Mouse (Mus musculus) lung, embryonic 15.5 days (tissue): ENCODE results near the gene Cdh23. TPM values are rescaled to one million over a fixed set of nuclear protein-coding genes. Genes with fewer than 3 reads are reported as not detected.

Experiments used
- ATAC-seq: fragments of 200-750 bp; cut with Nextera tagmentation; 2 replicates; pipeline ENCODE4 v1.8.0; 2017; ENCODE audit warnings: moderate number of reproducible peaks, borderline replicate concordance; ENCODE audit not compliant: low FRiP score, low TSS enrichment; ENCODE audit errors: extremely low read depth
- H3K27ac ChIP-seq: fragments of 300-500 bp; sonication (generic); 2 replicates; pipeline ENCODE4 v1.5.1; 2015; ENCODE audit warnings: moderate library complexity, mild to moderate bottlenecking, inconsistent platforms
- H3K27me3 ChIP-seq: fragments of 300-500 bp; sonication (generic); 2 replicates; pipeline ENCODE4 v1.6.1; 2015; ENCODE audit warnings: inconsistent platforms
- H3K36me3 ChIP-seq: fragments of 300-500 bp; sonication (generic); 2 replicates; pipeline ENCODE4 v1.6.1; 2015; ENCODE audit warnings: inconsistent platforms
- H3K4me1 ChIP-seq: fragments of 300-500 bp; sonication (generic); 2 replicates; pipeline ENCODE4 v1.6.1; 2015; ENCODE audit warnings: inconsistent platforms
- H3K4me2 ChIP-seq: fragments of 300-500 bp; sonication (generic); 2 replicates; pipeline ENCODE4 v1.6.1; 2015; ENCODE audit warnings: inconsistent platforms, mild to moderate bottlenecking, moderate library complexity
- H3K4me3 ChIP-seq: fragments of 300-500 bp; sonication (generic); 2 replicates; pipeline ENCODE4 v1.5.1; 2015; ENCODE audit warnings: mild to moderate bottlenecking, inconsistent platforms
- H3K9ac ChIP-seq: fragments of 300-500 bp; sonication (generic); 2 replicates; pipeline ENCODE4 v1.6.1; 2015; ENCODE audit warnings: inconsistent platforms
- H3K9me3 ChIP-seq: fragments of 300-500 bp; sonication (generic); 2 replicates; pipeline ENCODE4 v1.6.1; 2016; ENCODE audit warnings: inconsistent platforms
- WGBS: fragments of 180-500 bp; shearing (Covaris S2); methylation state at CpG from one replicate; pipeline ENCODE4 v1.1.7; 2015; 5-methylcytosine and 5-hydroxymethylcytosine counted together
- polyA plus RNA-seq: library from polyadenylated mRNA; unstranded; fragments of >200 nt; fragmentation: Nextera tagmentation; extraction: Ambion mirVana; gene quantifications from 2 replicates; pipeline ENCODE4 v1.2.1, GENCODE M21; 2015

The Cdh23 gene
- polyA plus RNA-seq, 1 experiment from 2014 or later, result 0.69 TPM

GRCm38 (mm10) chr10:60705134-60705533 is 8.8 kb upstream of the Cdh23 start:
- no peak for ATAC-seq

GRCm38 (mm10) chr10:60697775-60698174 is 1.5 kb upstream of the Cdh23 start:
- no peak overlapping the region for H3K27ac ChIP-seq
- 75% methylated on average over 6 of the region's 6 CpGs for WGBS
- ATAC-seq, result no peak
- H3K9ac ChIP-seq, result no peak overlapping the region
- H3K4me3 ChIP-seq, result no peak overlapping the region
- no peaks in the 10 kb centered on the region for H3K9me3 ChIP-seq
- no peak overlapping the region for H3K4me2 ChIP-seq
- no peaks in the 10 kb centered on the region for H3K36me3 ChIP-seq
- 0 out of 2 replicates have a peak, but pooled peaks cover 7% of the 10 kb centered on the region for H3K27me3 ChIP-seq
- H3K4me1 ChIP-seq, result no peaks in the 10 kb centered on the region

More at GRCm38 (mm10) chr10:60705134-60705533, 8.8 kb upstream of the Cdh23 start:
- Histone ChIP-seq H3K4me3 (no peak overlapping the region), H3K36me3 (no peaks in the 10 kb centered on the region), H3K4me1 (no peaks in the 10 kb centered on the region), H3K27ac (no peak overlapping the region), H3K27me3 (no peaks in the 10 kb centered on the region), H3K4me2 (no peak overlapping the region), H3K9me3 (no peaks in the 10 kb centered on the region), H3K9ac (no peak overlapping the region)
- 53% methylated on average over 2 of the region's 2 CpGs for WGBS

GRCm38 (mm10) chr10:60696975-60697374 is 685 bp upstream of the Cdh23 start:
- 15% methylated on average over 5 of the region's 5 CpGs for WGBS
- Histone ChIP-seq H3K27ac (no peak overlapping the region), H3K4me1 (no peaks in the 10 kb centered on the region), H3K4me2 (no peak overlapping the region), H3K36me3 (no peaks in the 10 kb centered on the region), H3K9me3 (no peaks in the 10 kb centered on the region), H3K9ac (no peak overlapping the region), H3K27me3 (0 out of 2 replicates have a peak, but pooled peaks cover 7% of the 10 kb centered on the region), H3K4me3 (no peak overlapping the region)
- ATAC-seq, result no peak

GRCm38 (mm10) chr10:60691671-60692390 is 4.5 kb downstream of the Cdh23 start:
- H3K4me2 ChIP-seq, result no peak overlapping the region
- no peaks in the 10 kb centered on the region for H3K9me3 ChIP-seq
- 65% methylated on average over 19 of the region's 20 CpGs for WGBS
- H3K36me3 ChIP-seq, result no peaks in the 10 kb centered on the region
- no peak overlapping the region for H3K9ac ChIP-seq
- no peak overlapping the region for H3K27ac ChIP-seq
- peaks cover 2% of the 10 kb centered on the region for H3K4me1 ChIP-seq
- peaks cover 32% of the 10 kb centered on the region for H3K27me3 ChIP-seq
- H3K4me3 ChIP-seq, result no peak overlapping the region
- ATAC-seq, result no peak

- no peak overlapping the region for H3K4me2 ChIP-seq
- H3K4me3 ChIP-seq, result no peak overlapping the region
- no peak overlapping the region for H3K9ac ChIP-seq
- no peak overlapping the region for H3K27ac ChIP-seq
- ATAC-seq, result no peak
- peaks cover 11% of the 10 kb centered on the region for H3K4me1 ChIP-seq
- 36% methylated on average over 6 of the region's 6 CpGs for WGBS
- H3K9me3 ChIP-seq, result no peaks in the 10 kb centered on the region
- H3K27me3 ChIP-seq, result peaks cover 41% of the 10 kb centered on the region
- no peaks in the 10 kb centered on the region for H3K36me3 ChIP-seq
These were observed 5.3 kb downstream of the Cdh23 start for GRCm38 (mm10) chr10:60690960-60691359.

- Histone ChIP-seq H3K4me2 (no peak overlapping the region), H3K9ac (no peak overlapping the region), H3K4me1 (peaks cover 13% of the 10 kb centered on the region), H3K36me3 (no peaks in the 10 kb centered on the region), H3K4me3 (no peak overlapping the region), H3K27me3 (peaks cover 57% of the 10 kb centered on the region), H3K27ac (no peak overlapping the region), H3K9me3 (no peaks in the 10 kb centered on the region)
- no peak for ATAC-seq
- 66% methylated on average over 4 of the region's 4 CpGs for WGBS
These were observed 6.9 kb downstream of the Cdh23 start for GRCm38 (mm10) chr10:60689396-60689795.

- WGBS, result under 1% methylated on average over 76 of the region's 76 CpGs
- Histone ChIP-seq H3K9ac (peak overlapping the region; percentile 36), H3K9me3 (no peaks in the 10 kb centered on the region), H3K4me3 (peak overlapping the region; percentile 50), H3K27ac (no peak overlapping the region), H3K4me2 (peak overlapping the region; percentile 96), H3K36me3 (no peaks in the 10 kb centered on the region), H3K4me1 (peaks cover 13% of the 10 kb centered on the region), H3K27me3 (peaks cover 63% of the 10 kb centered on the region)
- ATAC-seq, result peak; percentile 46; the same call in 1 of the 2 replicates
These were observed 9.1 kb downstream of the Cdh23 start for GRCm38 (mm10) chr10:60687011-60687776.

- H3K4me3 ChIP-seq, result peak overlapping the region; percentile 50
- H3K9ac ChIP-seq, result peak overlapping the region; percentile 36; the same call in 1 of the 2 replicates
- under 1% methylated on average over 37 of the region's 37 CpGs for WGBS
- no peaks in the 10 kb centered on the region for H3K36me3 ChIP-seq
- no peak overlapping the region for H3K27ac ChIP-seq
- no peaks in the 10 kb centered on the region for H3K9me3 ChIP-seq
- peak overlapping the region; percentile 96 for H3K4me2 ChIP-seq
- H3K4me1 ChIP-seq, result peaks cover 13% of the 10 kb centered on the region
- peaks cover 63% of the 10 kb centered on the region for H3K27me3 ChIP-seq
- ATAC-seq, result no peak
These were observed 9.7 kb downstream of the Cdh23 start for GRCm38 (mm10) chr10:60686641-60686975.

- 6% methylated on average over 50 of the region's 50 CpGs for WGBS
- ATAC-seq, result no peak
- H3K4me1 ChIP-seq, result peaks cover 13% of the 10 kb centered on the region
- H3K27ac ChIP-seq, result no peak overlapping the region
- no peaks in the 10 kb centered on the region for H3K9me3 ChIP-seq
- peak overlapping the region; percentile 50 for H3K4me3 ChIP-seq
- peaks cover 63% of the 10 kb centered on the region for H3K27me3 ChIP-seq
- H3K4me2 ChIP-seq, result peak overlapping the region; percentile 96
- no peaks in the 10 kb centered on the region for H3K36me3 ChIP-seq
- no peak overlapping the region for H3K9ac ChIP-seq
These were observed 10.3 kb downstream of the Cdh23 start for GRCm38 (mm10) chr10:60685764-60686640.

GRCm38 (mm10) chr10:60678926-60679325 is 17.4 kb downstream of the Cdh23 start:
- no peaks in the 10 kb centered on the region for H3K9me3 ChIP-seq
- H3K4me3 ChIP-seq, result no peak overlapping the region
- H3K36me3 ChIP-seq, result no peaks in the 10 kb centered on the region
- no peak for ATAC-seq
- 86% methylated on average over 3 of the region's 3 CpGs for WGBS
- H3K27me3 ChIP-seq, result peaks cover 2% of the 10 kb centered on the region
- no peaks in the 10 kb centered on the region for H3K4me1 ChIP-seq
- no peak overlapping the region for H3K27ac ChIP-seq
- H3K9ac ChIP-seq, result no peak overlapping the region
- no peak overlapping the region for H3K4me2 ChIP-seq

GRCm38 (mm10) chr10:60677319-60677718 is 19.0 kb downstream of the Cdh23 start:
- WGBS, result 64% methylated on average over 4 of the region's 4 CpGs
- Histone ChIP-seq H3K36me3 (no peaks in the 10 kb centered on the region), H3K4me3 (no peak overlapping the region), H3K27ac (no peak overlapping the region), H3K4me2 (no peak overlapping the region), H3K9ac (no peak overlapping the region), H3K27me3 (no peaks in the 10 kb centered on the region), H3K9me3 (no peaks in the 10 kb centered on the region), H3K4me1 (no peaks in the 10 kb centered on the region)
- ATAC-seq, result no peak
